Mouse (Mus musculus) ovary, postnatal 10 days (tissue): ENCODE measurements around the gene Olfr702.

ENCODE experiments used
- DNase-seq: peaks from one replicate; pipeline ENCODE4 v3.0.0; 2022; ENCODE audit warnings: low spot score

The Olfr702 gene

DNA sequence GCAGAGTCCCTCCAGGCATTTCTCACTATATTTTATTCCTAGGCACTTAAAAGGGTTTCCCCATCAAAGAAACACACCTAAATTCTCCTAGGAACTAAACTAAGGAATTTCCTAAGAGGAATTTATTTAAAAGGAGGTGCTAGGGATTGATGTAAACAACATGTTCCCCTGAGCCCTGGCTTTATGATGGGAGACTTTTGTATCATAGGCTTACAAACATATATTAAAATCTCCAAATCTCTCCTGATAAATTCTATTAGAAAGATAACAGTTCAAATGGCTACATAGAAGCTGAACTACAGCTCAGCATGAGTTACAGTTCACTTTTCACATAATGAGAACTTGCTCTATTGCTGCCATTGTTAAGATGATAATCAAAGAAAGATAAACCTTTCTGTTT is at the start of gene Olfr702:
TSS of gene Olfr702 (minus strand) at position 101 of the 400 bp plus-strand sequence.
- DNase-seq = no peak

DNA sequence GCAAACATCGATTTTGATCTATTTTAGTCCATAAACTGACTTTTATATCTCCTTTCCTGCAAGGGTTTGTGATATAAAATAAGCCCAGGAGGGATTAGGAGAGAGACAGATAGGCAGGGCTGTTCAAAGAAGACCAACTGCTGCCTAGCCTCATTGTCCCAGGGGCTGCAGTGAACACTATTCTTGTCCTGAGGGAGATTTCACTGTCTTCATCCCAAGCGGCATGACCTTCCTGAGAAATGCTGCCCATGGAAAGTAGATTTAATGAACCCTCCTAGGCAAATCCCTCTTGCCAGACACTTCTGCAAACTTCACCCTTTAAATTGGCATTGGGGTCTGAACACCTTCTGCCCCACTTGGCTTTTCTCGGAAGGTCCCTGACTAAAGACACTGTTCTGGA is 43.1 kb upstream of the Olfr702 start, which contains the start of gene Olfr705:
TSS of gene Olfr705 (minus strand) at position 101 of the 400 bp plus-strand sequence.
- DNase-seq = no peak

DNA sequence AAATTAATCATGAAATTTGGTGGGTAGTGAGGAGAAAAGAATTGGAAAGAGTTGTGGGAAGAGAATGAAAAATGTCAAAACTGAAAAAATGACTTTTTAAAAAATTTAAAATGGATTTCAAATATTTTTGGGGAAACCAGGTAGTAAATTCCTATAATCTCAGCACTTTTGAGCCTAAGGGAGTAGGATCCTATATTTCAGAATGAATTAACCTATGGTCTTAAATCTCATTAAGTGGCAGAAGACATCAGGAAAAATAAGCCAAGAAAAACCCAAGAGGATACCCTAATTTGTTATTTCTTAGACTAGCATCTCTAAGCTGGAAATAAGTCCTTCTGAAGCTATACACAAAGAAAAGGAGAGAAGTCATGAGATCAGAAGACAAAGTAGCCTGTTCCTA is 29.2 kb upstream of the Olfr702 start, which contains the start of gene Olfr704:
TSS of gene Olfr704 (plus strand) at position 301 of the 400 bp plus-strand sequence.
- no peak for DNase-seq

DNA sequence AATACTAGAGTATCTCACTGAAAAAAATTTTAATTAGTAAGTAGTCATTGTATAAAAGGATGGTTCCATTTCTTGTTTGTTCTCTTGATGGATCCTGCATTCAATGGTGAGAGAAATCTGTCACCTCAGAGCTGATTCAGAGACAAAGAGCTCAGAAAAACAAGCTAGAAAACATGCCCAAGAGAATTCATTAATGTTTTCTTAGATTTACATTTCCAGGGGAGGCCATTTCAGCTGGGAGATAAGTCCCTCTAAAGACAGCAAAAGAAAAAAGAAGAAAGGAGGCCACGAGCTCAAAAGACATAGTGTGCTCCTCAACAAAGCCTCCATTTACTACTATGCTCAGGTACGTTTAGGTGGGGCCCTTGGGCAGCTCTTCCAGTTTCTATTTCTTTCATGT is 9.4 kb upstream of the Olfr702 start, which contains the start of gene Olfr703:
TSS of gene Olfr703 (plus strand) at position 301 of the 400 bp plus-strand sequence.
- DNase-seq = no peak

DNA sequence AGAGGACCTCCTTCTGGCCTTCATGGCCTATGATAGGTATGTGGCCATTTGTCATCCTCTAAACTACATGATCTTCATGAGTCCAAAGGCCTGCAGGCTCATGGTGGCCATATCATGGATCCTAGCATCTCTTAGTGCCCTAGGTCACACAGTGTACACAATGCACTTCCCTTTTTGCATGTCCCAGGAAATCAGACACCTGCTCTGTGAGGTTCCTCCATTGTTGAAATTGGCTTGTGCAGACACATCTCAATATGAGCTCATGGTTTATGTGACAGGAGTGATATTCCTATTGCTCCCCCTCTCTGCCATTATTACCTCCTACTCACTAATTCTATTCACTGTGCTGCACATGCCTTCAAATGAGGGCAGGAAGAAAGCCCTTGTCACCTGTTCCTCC is 15.3 kb downstream of the Olfr702 start:
- DNase-seq = no peak

DNA sequence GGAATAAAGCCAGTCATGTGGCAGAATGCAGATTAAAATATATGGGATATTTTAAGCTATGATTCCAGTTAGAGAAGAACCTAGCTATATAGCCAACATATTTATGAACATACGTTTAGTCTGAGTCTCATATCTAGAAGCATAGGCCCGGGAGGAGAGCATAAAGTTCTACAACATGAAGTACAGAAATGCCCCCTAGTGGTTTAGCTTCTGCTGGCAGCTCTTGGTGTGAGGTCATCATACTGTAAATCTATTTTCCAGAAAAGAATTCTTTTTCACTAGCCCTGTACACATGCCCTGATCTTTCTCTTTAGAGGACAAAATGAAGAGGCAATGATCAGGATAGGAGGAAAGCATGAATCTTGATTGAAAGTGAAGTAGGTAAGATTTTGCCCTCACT is 17.9 kb downstream of the Olfr702 start:
- DNase-seq = no peak

DNA sequence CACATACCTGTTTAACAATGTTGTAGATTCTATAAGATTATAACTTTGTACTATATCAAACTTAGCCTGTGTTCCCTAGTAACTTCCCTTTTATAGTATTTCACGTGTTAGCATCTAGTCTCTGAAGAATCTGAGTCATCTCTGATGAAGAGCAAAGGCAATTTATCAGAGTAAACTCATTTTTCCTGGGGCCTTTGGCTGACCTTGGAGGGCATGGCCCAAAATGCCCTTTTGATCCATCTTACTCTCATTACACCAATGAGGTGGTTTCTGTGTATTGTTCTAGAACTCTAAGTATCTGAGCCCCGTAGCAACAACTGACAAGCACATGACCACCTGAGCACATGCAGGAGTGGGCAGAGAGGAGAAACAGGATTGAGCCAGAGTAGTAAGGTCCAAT is 19.9 kb downstream of the Olfr702 start, which contains the start of gene Olfr701:
TSS of gene Olfr701 (plus strand) at position 301 of the 400 bp plus-strand sequence.
- no peak for DNase-seq

DNA sequence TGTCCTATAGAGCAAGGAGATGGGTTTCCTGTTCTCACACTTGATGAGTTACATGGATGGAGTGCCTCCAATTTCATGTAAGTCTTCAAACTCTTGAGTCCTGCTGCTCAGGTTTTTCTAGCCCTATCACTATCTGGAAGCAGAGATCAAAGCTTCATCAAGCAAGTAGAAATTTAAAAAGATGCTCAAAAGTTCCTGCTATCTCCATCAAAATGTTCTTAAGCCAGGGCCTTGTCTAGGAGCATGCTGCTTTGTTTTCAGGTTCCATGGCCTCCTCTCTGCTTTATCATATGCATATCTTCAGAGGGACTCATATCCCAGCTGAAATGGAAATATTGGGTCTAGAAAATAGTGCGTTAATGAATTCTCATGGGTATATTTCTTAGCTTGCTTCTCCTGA is 25.0 kb downstream of the Olfr702 start, which contains the start of gene Olfr700:
TSS of gene Olfr700 (minus strand) at position 101 of the 400 bp plus-strand sequence.
- no peak for DNase-seq

DNA sequence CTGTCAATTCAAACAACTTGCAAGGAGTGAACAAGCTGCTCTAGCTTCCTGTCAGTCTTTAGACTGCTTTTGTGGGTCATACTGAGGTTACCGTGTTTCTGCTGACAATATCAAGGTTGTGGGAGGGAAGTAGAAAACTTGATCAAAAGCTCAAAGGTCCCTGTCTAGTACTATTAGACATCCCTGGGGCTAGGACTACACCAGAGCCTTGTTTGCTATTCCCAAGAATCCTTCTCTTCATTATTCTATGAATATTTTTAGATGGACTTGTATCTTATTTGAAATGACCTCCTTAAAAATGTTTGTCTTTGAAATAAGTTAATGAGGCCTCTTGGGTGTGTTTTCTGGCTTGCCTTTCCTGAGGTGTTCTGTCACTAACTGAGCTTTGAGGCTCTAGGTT is 40.6 kb downstream of the Olfr702 start, which contains the start of gene Olfr699:
TSS of gene Olfr699 (minus strand) at position 101 of the 400 bp plus-strand sequence.
- DNase-seq = no peak

DNA sequence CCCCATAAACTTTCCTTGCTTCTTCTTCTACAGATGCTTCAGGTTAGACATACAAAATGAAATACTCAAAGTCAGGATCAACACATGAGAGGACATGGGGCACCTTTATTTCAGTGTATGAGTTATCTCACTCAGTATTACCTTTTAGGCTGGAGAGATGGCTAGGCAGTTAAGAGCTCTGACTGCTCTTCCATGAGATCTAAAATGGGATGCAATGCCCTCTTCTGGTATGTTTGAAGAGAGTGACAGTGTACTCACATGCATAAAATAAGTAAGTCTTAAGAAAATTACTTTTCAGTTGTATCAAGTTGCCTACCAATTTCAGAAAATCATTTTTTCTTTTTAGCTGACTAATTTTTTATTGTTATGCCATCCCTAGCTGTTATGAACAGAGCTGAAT is 45.4 kb downstream of the Olfr702 start:
- no peak for DNase-seq
